Mouse (Mus musculus): ENCODE measurements around the gene Ydjc.

- TF ChIP-seq CTCF (IDR thresholded peaks at IDR 0.05; ENCODE audit: low read depth), result peak; percentile 80
- TF ChIP-seq EP300 (optimal IDR thresholded peaks at IDR 0.05), result no peak
Observed at GRCm38 (mm10) chr16:17201977-17202376, 57.6 kb downstream of the Ydjc start.
